Mouse (Mus musculus) liver, embryonic 14.5 days (tissue): Measurements from ENCODE around the gene Cct3. TPM values are rescaled to one million over a fixed set of nuclear protein-coding genes. Genes with fewer than 3 reads are reported as not detected.
A peak's percentile ranks its signal among the peaks of the same experiment; 100 is the strongest.
"Not testable (repeated sequence)": the region's sequence is repeated elsewhere in the genome, so short reads cannot be mapped to it uniquely, and the experiment has no call there.

ENCODE experiments used
- ATAC-seq: fragments of 200-750 bp; cut with Nextera tagmentation; 2 replicates; pipeline ENCODE4 v1.8.0; 2017; ENCODE audit warnings: moderate number of reproducible peaks, mild to moderate bottlenecking, moderate library complexity; ENCODE audit not compliant: insufficient read depth
- DNase-seq, 3 experiments: peaks; one replicate each; pipeline ENCODE4 v3.0.0-alpha.2; 2012 to 2013; ENCODE audit warnings: low read depth in 3 of 3, low spot score in 3 of 3
- H3K27ac ChIP-seq: fragments of 300-500 bp; sonication (generic); 2 replicates; pipeline ENCODE4 v1.5.1; 2014; ENCODE audit warnings: moderate library complexity, mild to moderate bottlenecking, control low read depth, inconsistent platforms
- H3K27me3 ChIP-seq: fragments of 300-500 bp; sonication (generic); 2 replicates; pipeline ENCODE4 v1.6.1; 2014; ENCODE audit warnings: mild to moderate bottlenecking, low read length, moderate library complexity; ENCODE audit not compliant: control insufficient read depth, insufficient read depth
- H3K36me3 ChIP-seq: fragments of 300-500 bp; sonication (generic); replicated peaks from 2 replicates; pipeline ENCODE4 v1.6.1; 2014; ENCODE audit warnings: low read depth; ENCODE audit not compliant: control insufficient read depth, insufficient read depth
- H3K4me1 ChIP-seq, 2 experiments: fragments of 200-500 bp in 1 of 2; fragments of 300-500 bp in 1 of 2; sonication (generic) in 1 of 2; replicated peaks; 2 replicates each; pipeline ENCODE4 v1.6.1; 2012 to 2014; ENCODE audit warnings: antibody characterized with exemption in 1 of 2, inconsistent platforms in 1 of 2, low read length in 1 of 2; ENCODE audit not compliant: control insufficient read depth in 2 of 2, insufficient read depth in 2 of 2
- H3K4me2 ChIP-seq: fragments of 300-500 bp; sonication (generic); 2 replicates; pipeline ENCODE4 v1.6.1; 2014; ENCODE audit warnings: low read depth, mild to moderate bottlenecking, control low read depth, moderate library complexity
- H3K4me3 ChIP-seq, 2 experiments: fragments of 200-500 bp in 1 of 2; fragments of 300-500 bp in 1 of 2; sonication (generic) in 1 of 2; 2 replicates each; pipeline ENCODE4 v1.5.1; 2012 to 2014; ENCODE audit warnings: low read depth in 2 of 2, low read length in 2 of 2, mild to moderate bottlenecking in 2 of 2, control low read depth in 1 of 2, inconsistent platforms in 1 of 2, moderate library complexity in 1 of 2; ENCODE audit not compliant: insufficient read depth in 1 of 2
- H3K9ac ChIP-seq: fragments of 300-500 bp; sonication (generic); replicated peaks from 2 replicates; pipeline ENCODE4 v1.6.1; 2014; ENCODE audit warnings: mild to moderate bottlenecking, control low read depth, moderate library complexity
- H3K9me3 ChIP-seq: fragments of 300-500 bp; sonication (generic); 2 replicates; pipeline ENCODE4 v1.6.1; 2016; ENCODE audit warnings: low read length, mixed read lengths; ENCODE audit not compliant: control insufficient read depth
- CTCF ChIP-seq: IDR thresholded peaks from 2 replicates; pipeline ENCODE4 v1.5.1; 2016; ENCODE audit warnings: antibody characterized with exemption, low read depth, control low read depth
- EP300 ChIP-seq: IDR thresholded peaks from 2 replicates; pipeline ENCODE4 v1.6.1; 2016; ENCODE audit warnings: antibody characterized with exemption, low read depth
- WGBS: fragments of 180-500 bp; shearing (Covaris S2); extraction: QIAGEN DNeasy Blood & Tissue Kit; methylation state at CpG from one replicate; pipeline ENCODE4 v1.1.7; 2014; ENCODE audit not compliant: insufficient replicate concordance; 5-methylcytosine and 5-hydroxymethylcytosine counted together
- polyA plus RNA-seq, 2 experiments: library from polyadenylated mRNA; depleted of rRNA in 1 of 2; stranded (reverse) in 1 of 2; unstranded in 1 of 2; fragments of >200 nt; fragmentation: Nextera tagmentation in 1 of 2; extraction: Ambion mirVana in 1 of 2; gene quantifications; 2 replicates each; pipeline versions ENCODE4 v1.2.1 to v1.2.3; 2012 to 2014

Cct3 gene
- polyA plus RNA-seq, 2 experiments: 179 to 269 TPM

- not testable (repeated sequence) for H3K9ac ChIP-seq, ATAC-seq, H3K4me1 ChIP-seq, H3K36me3 ChIP-seq, DNase-seq, H3K27me3 ChIP-seq, H3K4me3 ChIP-seq, H3K9me3 ChIP-seq, H3K27ac ChIP-seq, H3K4me2 ChIP-seq
- WGBS: no CpG with 5 or more reads among the region's 2 CpGs
These were observed 11.4 kb upstream of the Cct3 start for GRCm38 (mm10) chr3:88285565-88285895.

GRCm38 (mm10) chr3:88287110-88287509 is 9.8 kb upstream of the Cct3 start, which contains the start of gene Gm38392:
TSS of gene Gm38392 (minus strand) at chr3:88287210.
- Histone ChIP-seq H3K9me3 (no peaks in the 10 kb centered on the region), H3K4me3 (no peak within 1 kb of the TSS), H3K4me2 (no peak within 1 kb of the TSS), H3K9ac (no peak within 1 kb of the TSS), H3K27me3 (no peaks in the 10 kb centered on the region), H3K27ac (no peak within 1 kb of the TSS), H3K4me1 (no peaks in the 10 kb centered on the region), H3K36me3 (no peaks in the 10 kb centered on the region)
- WGBS: 86% methylated on average over 4 of the region's 4 CpGs
- DNase-seq (no peak), ATAC-seq (no peak)
- TF ChIP-seq CTCF: no peak

GRCm38 (mm10) chr3:88288133-88288713 is 8.7 kb upstream of the Cct3 start:
- not testable (repeated sequence) for ATAC-seq, H3K9ac ChIP-seq, H3K4me1 ChIP-seq, DNase-seq, H3K36me3 ChIP-seq, H3K4me3 ChIP-seq, H3K9me3 ChIP-seq, H3K27me3 ChIP-seq, H3K27ac ChIP-seq, H3K4me2 ChIP-seq
- 61% methylated on average over 8 of the region's 10 CpGs for WGBS

GRCm38 (mm10) chr3:88291970-88292369 is 4.9 kb upstream of the Cct3 start:
- Histone ChIP-seq H3K4me2 (no peak overlapping the region), H3K36me3 (no peaks in the 10 kb centered on the region), H3K9ac (no peak overlapping the region), H3K9me3 (no peaks in the 10 kb centered on the region), H3K4me3 (no peak overlapping the region), H3K27ac (no peak overlapping the region), H3K4me1 (peaks cover 3 to 6% of the 10 kb centered on the region in 2 experiments), H3K27me3 (no peaks in the 10 kb centered on the region)
- no peak for ATAC-seq
- TF ChIP-seq EP300 (no peak), CTCF (peak; percentile 77)
- WGBS: 36% methylated on average over 4 of the region's 4 CpGs
- no peak for DNase-seq

- not testable (repeated sequence) for DNase-seq, H3K27me3 ChIP-seq, H3K27ac ChIP-seq, H3K9me3 ChIP-seq, H3K36me3 ChIP-seq, ATAC-seq
- peak overlapping the region; percentile 76; the same call in 1 of the 2 replicates for H3K9ac ChIP-seq
- peak overlapping the region; percentile 26 to 71; a peak in 2 of 4 replicates for H3K4me3 ChIP-seq
- H3K4me2 ChIP-seq: peak overlapping the region; percentile 96
- WGBS: 52% methylated on average over 1 of the region's 1 CpGs
- peaks cover 14 to 24% of the 10 kb centered on the region in 2 experiments for H3K4me1 ChIP-seq
These were observed 1.6 kb upstream of the Cct3 start for GRCm38 (mm10) chr3:88295272-88295671.
